Mouse (Mus musculus) Patski (cell line): ENCODE data around the gene P4ha1. TPM values are rescaled to one million over a fixed set of nuclear protein-coding genes. Genes with fewer than 3 reads are reported as not detected.

Experiments
- ATAC-seq: fragments of 100-300 bp; one replicate; pipeline ENCODE4 v1.8.0; 2021
- CTCF ChIA-PET: fragments of 350-600 bp; sonication (Branson Sonifier 250); formaldehyde crosslinking; loops from one replicate; lab custom pipeline; 2022; ENCODE audit warnings: inconsistent platforms; lab: Charles Lee
- POLR2A ChIA-PET: fragments of 350-600 bp; sonication (Branson Sonifier 250); formaldehyde crosslinking; loops from one replicate; lab custom pipeline; 2022; ENCODE audit warnings: antibody characterized with exemption, inconsistent platforms; lab: Charles Lee
- DNase-seq: peaks from one replicate; pipeline ENCODE4 v3.0.0-alpha.2; 2011; ENCODE audit warnings: low read depth, low spot score
- H3K27me3 ChIP-seq: fragments of 371-371 bp; one replicate; pipeline ENCODE4 v1.5.1; 2021
- CTCF ChIP-seq: fragments of 100-300 bp; IDR thresholded peaks from one replicate; pipeline ENCODE4 v1.5.1; 2021
- in situ Hi-C: fragments of 300-500 bp; cut with MboI; formaldehyde crosslinking; loops from 3 replicates; pipeline ENCODE4 v1.11.1; 2018; ENCODE audit warnings: low pct_unique_long_range_greater_than_20kb, mixed read lengths
- polyA plus RNA-seq: library from polyadenylated mRNA; unstranded; gene quantifications from one replicate; pipeline ENCODE4 v1.2.3, GENCODE M21; 2021

Gene P4ha1
- polyA plus RNA-seq, result 174 TPM

GRCm38 (mm10) chr10:59323100-59323487, at the start of gene P4ha1:
P4ha1 (plus strand) TSS chr10:59323296.
- peak; percentile 90 for ATAC-seq
- ChIA-PET POLR2A (interaction anchor here (1.0 to 5.8 kb wide), 5 partner anchors 11 to 27 kb away, joined by 3 to 39 read pairs (median 5); no protein-coding TSS in a partner anchor), CTCF (interaction anchor here (1.7 to 8.8 kb wide), 4 partner anchors 11 to 36 kb away, joined by 5 to 75 read pairs (median 25); no protein-coding TSS in a partner anchor)
- TF ChIP-seq CTCF, result peak; percentile 99
- in situ Hi-C loops, result no loop called here
- H3K27me3 ChIP-seq, result no peaks in the 10 kb centered on the region
- peak; percentile 75 for DNase-seq

GRCm38 (mm10) chr10:59275745-59276144, 47.4 kb upstream of the P4ha1 start:
- no peak for TF ChIP-seq CTCF
- ATAC-seq (no peak), DNase-seq (no peak)
- H3K27me3 ChIP-seq, result no peaks in the 10 kb centered on the region
- in situ Hi-C loops, result no loop called here
- POLR2A ChIA-PET, result interaction anchor here (0.6 kb wide), 1 partner anchor 458 kb away, joined by 5 read pairs; no protein-coding TSS in a partner anchor
- CTCF ChIA-PET, result no interaction called here

DNA sequence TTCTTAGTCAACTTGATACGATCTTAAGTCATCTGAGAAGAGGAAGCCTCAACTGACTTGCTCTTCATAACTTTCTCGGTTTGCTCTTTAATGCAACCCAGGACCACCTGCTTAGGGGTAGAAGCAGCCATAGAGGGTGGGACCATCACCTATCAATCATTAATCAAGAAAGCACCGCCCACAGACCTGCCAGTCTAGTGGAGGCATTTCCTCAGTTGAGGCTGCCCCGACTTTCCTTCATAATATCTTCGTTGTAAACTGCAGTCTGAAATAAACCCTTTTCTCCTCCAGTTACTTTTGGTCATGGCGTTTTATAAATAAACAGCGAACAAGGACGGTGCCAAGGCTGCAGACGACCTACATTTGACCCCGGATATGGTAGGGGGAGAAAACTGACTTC, 46.0 kb upstream of the P4ha1 start:
- no peak for TF ChIP-seq CTCF
- ATAC-seq (no peak), DNase-seq (no peak)
- CTCF ChIA-PET, result no interaction called here
- in situ Hi-C loops, result no loop called here
- POLR2A ChIA-PET, result no interaction called here
- H3K27me3 ChIP-seq, result no peaks in the 10 kb centered on the region

DNA sequence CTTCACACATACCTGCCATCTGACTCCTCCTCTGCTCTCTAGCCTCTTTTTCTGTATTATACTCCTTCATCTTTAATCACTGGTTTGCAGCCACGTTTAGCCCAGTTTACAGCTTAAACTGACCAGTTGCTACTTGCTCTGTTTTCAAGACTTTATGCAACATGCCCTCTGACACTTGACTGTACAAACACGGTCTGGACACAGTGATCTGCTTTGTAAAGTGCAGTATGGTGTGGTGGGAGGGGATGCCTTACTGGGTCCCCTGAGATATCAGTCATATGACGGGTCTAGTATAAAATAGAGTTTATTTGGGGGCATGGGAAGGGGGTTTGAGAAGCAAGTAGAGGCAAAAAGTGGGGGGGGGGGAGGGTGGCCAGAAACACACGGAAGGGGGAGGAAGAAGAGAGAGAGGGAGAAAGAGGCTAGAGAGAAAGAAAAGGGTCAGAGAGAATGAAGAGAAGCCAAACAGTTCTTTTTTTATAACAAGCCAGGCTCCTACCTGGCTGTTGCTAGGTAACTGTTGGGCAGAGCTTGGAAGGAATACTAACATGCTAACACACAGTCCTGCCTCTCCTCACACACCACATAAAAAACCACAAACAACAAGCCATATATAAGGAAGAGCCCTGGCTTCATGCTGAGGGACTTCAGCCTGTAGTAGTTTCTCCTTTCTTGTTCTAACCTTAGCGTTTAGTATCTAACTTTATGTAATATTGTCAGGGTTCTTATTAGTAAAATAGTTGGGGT, 45.2 kb upstream of the P4ha1 start:
- ATAC-seq, result no peak
- in situ Hi-C loops, result no loop called here
- TF ChIP-seq CTCF, result no peak
- no peak for DNase-seq
- no peaks in the 10 kb centered on the region for H3K27me3 ChIP-seq
- ChIA-PET CTCF (no interaction called here), POLR2A (no interaction called here)

GRCm38 (mm10) chr10:59283164-59283563, 39.9 kb upstream of the P4ha1 start:
- in situ Hi-C loops, result loop anchor here (5.0 to 10.0 kb wide), 2 partner anchors 51 to 468 kb away; partner anchors contain the start of gene Sh3rf3
- POLR2A ChIA-PET, result interaction anchor here (0.8 kb wide), 1 partner anchor 13 kb away, joined by 3 read pairs; no protein-coding TSS in a partner anchor
- no peaks in the 10 kb centered on the region for H3K27me3 ChIP-seq
- DNase-seq, result no peak
- TF ChIP-seq CTCF, result no peak
- no peak for ATAC-seq
- CTCF ChIA-PET, result no interaction called here

GRCm38 (mm10) chr10:59283749-59284148, 39.3 kb upstream of the P4ha1 start:
- H3K27me3 ChIP-seq, result no peaks in the 10 kb centered on the region
- no peak for TF ChIP-seq CTCF
- ChIA-PET CTCF (no interaction called here), POLR2A (interaction anchor here (0.8 kb wide), 1 partner anchor 14 kb away, joined by 3 read pairs; no protein-coding TSS in a partner anchor)
- no peak for ATAC-seq
- in situ Hi-C loops, result loop anchor here (5.0 to 10.0 kb wide), 2 partner anchors 51 to 469 kb away; partner anchors contain the start of gene Sh3rf3
- DNase-seq, result no peak

DNA sequence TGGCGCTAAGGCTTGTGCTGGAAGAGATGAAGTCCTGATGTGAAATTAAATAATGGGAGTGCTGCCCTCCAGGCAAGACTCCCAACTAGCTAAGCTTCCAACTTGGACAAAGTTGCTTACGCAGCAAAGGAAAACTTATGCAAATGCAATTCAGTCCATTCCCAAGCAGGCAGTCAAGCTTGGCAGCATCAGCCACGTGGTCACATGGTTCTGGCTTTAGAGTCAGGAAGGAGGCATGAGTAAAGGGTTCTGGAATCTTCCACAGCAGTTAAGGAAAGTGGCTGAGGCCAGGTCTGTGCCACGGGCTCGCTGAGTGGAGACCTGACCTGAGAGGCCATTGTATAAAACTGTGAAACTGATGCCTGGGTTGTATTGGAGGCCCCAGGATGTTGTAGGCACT, 37.6 kb upstream of the P4ha1 start:
- DNase-seq (no peak), ATAC-seq (peak; percentile 68)
- in situ Hi-C loops, result loop anchor here (5.0 to 10.0 kb wide), 2 partner anchors 118 to 471 kb away; partner anchors contain the start of gene Sh3rf3

GRCm38 (mm10) chr10:59287251-59287650, 35.8 kb upstream of the P4ha1 start:
- no peaks in the 10 kb centered on the region for H3K27me3 ChIP-seq
- no peak for DNase-seq
- POLR2A ChIA-PET, result no interaction called here
- in situ Hi-C loops, result loop anchor here (5.0 to 10.0 kb wide), 2 partner anchors 120 to 472 kb away; partner anchors contain the start of gene Sh3rf3
- CTCF ChIA-PET, result interaction anchor here (0.7 kb wide), 1 partner anchor 137 kb away, joined by 3 read pairs; no protein-coding TSS in a partner anchor
- no peak for TF ChIP-seq CTCF
- no peak for ATAC-seq

More for the DNA sequence above, 37.6 kb upstream of the P4ha1 start:
- ChIA-PET CTCF (interaction anchor here (0.8 to 1.4 kb wide), 2 partner anchors 17 to 120 kb away, joined by 3 read pairs; no protein-coding TSS in a partner anchor), POLR2A (interaction anchor here (0.5 kb wide), 1 partner anchor 262 kb away, joined by 3 read pairs; no protein-coding TSS in a partner anchor)
- no peaks in the 10 kb centered on the region for H3K27me3 ChIP-seq
- TF ChIP-seq CTCF, result no peak

DNA sequence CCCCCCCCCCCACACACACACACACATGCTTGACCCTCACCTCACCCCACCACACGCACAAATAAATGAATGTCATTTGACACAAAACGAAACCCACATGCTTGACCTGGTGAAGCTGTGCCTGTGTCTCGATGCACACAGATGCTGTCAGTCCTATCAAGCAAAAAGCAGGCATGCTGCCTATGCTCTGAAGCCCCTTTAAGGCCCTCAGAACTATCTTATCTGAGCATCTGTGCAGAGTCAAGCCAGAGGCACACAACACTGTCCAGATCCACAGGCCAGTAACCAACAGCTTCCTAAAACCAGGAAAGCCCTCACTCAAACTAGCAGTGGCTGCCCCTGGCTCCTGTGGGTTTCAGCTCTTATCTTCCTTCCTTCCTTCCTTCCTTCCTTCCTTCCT, 35.4 kb upstream of the P4ha1 start:
- in situ Hi-C loops, result loop anchor here (5.0 to 10.0 kb wide), 2 partner anchors 120 to 473 kb away; partner anchors contain the start of gene Sh3rf3
- no peak for TF ChIP-seq CTCF
- ATAC-seq (no peak), DNase-seq (no peak)
- no peaks in the 10 kb centered on the region for H3K27me3 ChIP-seq
- ChIA-PET POLR2A (no interaction called here), CTCF (interaction anchor here (0.7 to 1.0 kb wide), 2 partner anchors 120 to 137 kb away, joined by 3 to 5 read pairs; no protein-coding TSS in a partner anchor)

DNA sequence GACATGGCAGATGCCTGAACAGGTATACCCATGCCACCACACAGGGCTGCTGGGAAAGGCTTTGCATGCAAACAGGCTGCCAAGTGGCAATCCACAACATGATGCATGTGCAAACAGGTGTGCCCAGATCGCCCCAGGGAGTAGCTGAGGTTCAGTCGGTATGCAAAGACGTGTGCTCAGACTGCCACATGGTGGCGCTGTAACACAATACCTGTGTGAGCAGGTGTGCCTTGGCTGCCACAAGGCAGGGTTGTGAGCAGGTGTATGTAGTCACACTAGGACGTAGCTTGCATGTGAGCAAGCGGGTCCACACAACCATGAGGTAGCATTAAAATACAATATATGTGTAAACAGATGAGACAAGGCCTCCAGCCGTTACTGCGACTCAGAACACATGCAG, 34.0 kb upstream of the P4ha1 start:
- CTCF ChIA-PET, result no interaction called here
- no peaks in the 10 kb centered on the region for H3K27me3 ChIP-seq
- no peak for TF ChIP-seq CTCF
- POLR2A ChIA-PET, result no interaction called here
- in situ Hi-C loops, result loop anchor here (5.0 to 10.0 kb wide), 2 partner anchors 122 to 474 kb away; partner anchors contain the start of gene Sh3rf3
- ATAC-seq (no peak), DNase-seq (no peak)
